Mouse (Mus musculus) E14TG2a.4 (cell line): ENCODE measurements around the gene Dnal1.

Experiments used
- CTCF ChIP-seq: conservative IDR thresholded peaks from 2 replicates; pipeline ENCODE4 v1.5.1; 2014; ENCODE audit warnings: low read length
- NANOG ChIP-seq: IDR thresholded peaks from 2 replicates; pipeline ENCODE4 v1.6.1; 2014; ENCODE audit warnings: borderline replicate concordance, low read length, mixed read lengths
- POU5F1 ChIP-seq: IDR thresholded peaks from 2 replicates; pipeline ENCODE4 v1.6.1; 2014; ENCODE audit warnings: low read length, borderline replicate concordance

DNA sequence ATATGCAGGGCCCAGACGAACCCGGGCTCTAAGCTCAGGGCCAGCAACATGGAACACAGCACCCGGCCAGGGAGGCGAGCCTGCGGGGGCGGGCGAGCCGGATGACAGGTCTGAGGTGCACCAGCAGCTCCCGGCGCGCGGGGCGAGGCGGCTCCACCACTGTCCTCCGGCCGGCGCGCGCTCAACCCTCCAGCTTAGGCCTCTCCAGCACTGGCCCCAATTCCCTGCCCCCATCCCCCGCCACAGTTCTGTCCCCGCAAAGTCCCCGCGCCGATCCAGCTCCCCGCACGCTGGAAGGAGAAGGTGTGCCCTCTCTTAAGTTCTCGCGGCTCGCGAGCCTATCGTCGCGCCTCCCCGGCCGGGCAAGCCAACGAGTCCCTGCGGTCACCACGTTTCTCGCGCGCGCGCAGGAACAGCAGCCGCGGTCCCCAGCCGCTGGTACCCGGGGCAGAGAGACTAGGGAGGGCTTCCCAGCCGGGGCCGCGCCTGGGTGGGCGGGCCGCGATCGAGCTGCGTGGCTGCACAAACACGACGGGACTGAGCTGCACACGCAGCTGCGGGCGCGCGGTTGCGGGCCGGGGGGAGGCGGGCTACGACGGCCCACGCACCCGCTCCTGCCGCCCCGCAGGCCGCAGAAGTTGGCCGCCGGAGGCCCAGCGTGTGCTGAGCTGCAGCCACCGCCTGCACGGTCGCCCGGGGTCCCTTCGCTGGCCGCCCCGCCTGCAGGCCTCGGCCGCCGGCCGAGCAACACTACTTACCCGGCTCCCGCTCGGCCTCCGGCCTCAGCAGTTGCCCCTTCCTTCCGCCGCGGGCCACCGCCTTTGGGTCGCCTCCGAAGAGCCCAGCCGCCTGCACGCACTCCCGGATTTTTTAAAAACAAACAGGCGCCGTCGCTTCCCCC, 78.8 kb downstream of the Dnal1 start:
- TF ChIP-seq CTCF (no peak), POU5F1 (no peak), NANOG (no peak)
